Mouse (Mus musculus) intestine, postnatal 0 days (tissue): Measurements from ENCODE around the gene Tsnaxip1. TPM values are rescaled to one million over a fixed set of nuclear protein-coding genes. Genes with fewer than 3 reads are reported as not detected.
A peak's percentile ranks its signal among the peaks of the same experiment; 100 is the strongest.

Experiments
- ATAC-seq: fragments of 200-750 bp; cut with Nextera tagmentation; 2 replicates; pipeline ENCODE4 v1.8.0; 2017; ENCODE audit warnings: mild to moderate bottlenecking, moderate TSS enrichment, moderate library complexity
- H3K27ac ChIP-seq: fragments of 300-500 bp; sonication (generic); 2 replicates; pipeline ENCODE4 v1.5.1; 2014; ENCODE audit warnings: mild to moderate bottlenecking, low read depth, low read length, moderate library complexity
- H3K27me3 ChIP-seq: fragments of 300-500 bp; sonication (generic); replicated peaks from 2 replicates; pipeline ENCODE4 v1.6.1; 2014; ENCODE audit warnings: low read length, mixed read lengths; ENCODE audit not compliant: control insufficient read depth, insufficient read depth
- H3K36me3 ChIP-seq: fragments of 300-500 bp; sonication (generic); 2 replicates; pipeline ENCODE4 v1.6.1; 2014; ENCODE audit warnings: mild to moderate bottlenecking, moderate library complexity; ENCODE audit not compliant: control insufficient read depth, insufficient read depth
- H3K4me1 ChIP-seq: fragments of 300-500 bp; sonication (generic); replicated peaks from 2 replicates; pipeline ENCODE4 v1.6.1; 2014; ENCODE audit warnings: antibody characterized with exemption, low read length, mixed read lengths; ENCODE audit not compliant: control insufficient read depth, insufficient read depth
- H3K4me2 ChIP-seq: fragments of 300-500 bp; sonication (generic); replicated peaks from 2 replicates; pipeline ENCODE4 v1.6.1; 2014; ENCODE audit warnings: low read depth, mild to moderate bottlenecking, moderate library complexity
- H3K4me3 ChIP-seq: fragments of 300-500 bp; sonication (generic); 2 replicates; pipeline ENCODE4 v1.5.1; 2014; ENCODE audit warnings: low read depth, low read length
- H3K9ac ChIP-seq: fragments of 300-500 bp; sonication (generic); 2 replicates; pipeline ENCODE4 v1.6.1; 2014; ENCODE audit warnings: mild to moderate bottlenecking, low read depth, low read length
- H3K9me3 ChIP-seq: fragments of 300-500 bp; sonication (generic); 2 replicates; pipeline ENCODE4 v1.6.1; 2016; ENCODE audit warnings: mixed run types; ENCODE audit not compliant: control insufficient read depth
- CTCF ChIP-seq: sonication (generic); IDR thresholded peaks from 2 replicates; pipeline ENCODE4 v1.5.1; 2016; ENCODE audit warnings: low read depth, mild to moderate bottlenecking, control low read depth, antibody characterized with exemption, moderate library complexity
- WGBS: fragments of 180-500 bp; shearing (Covaris S2); extraction: QIAGEN DNeasy Blood & Tissue Kit; methylation state at CpG from one replicate; pipeline ENCODE4 v1.1.7; 2014; 5-methylcytosine and 5-hydroxymethylcytosine counted together
- polyA plus RNA-seq: library from polyadenylated mRNA; unstranded; fragments of >200 nt; fragmentation: Nextera tagmentation; extraction: Ambion mirVana; gene quantifications from 2 replicates; pipeline ENCODE4 v1.2.1, GENCODE M21; 2015

Gene Tsnaxip1
- polyA plus RNA-seq, 1 experiment from 2014 or later: not detected

DNA sequence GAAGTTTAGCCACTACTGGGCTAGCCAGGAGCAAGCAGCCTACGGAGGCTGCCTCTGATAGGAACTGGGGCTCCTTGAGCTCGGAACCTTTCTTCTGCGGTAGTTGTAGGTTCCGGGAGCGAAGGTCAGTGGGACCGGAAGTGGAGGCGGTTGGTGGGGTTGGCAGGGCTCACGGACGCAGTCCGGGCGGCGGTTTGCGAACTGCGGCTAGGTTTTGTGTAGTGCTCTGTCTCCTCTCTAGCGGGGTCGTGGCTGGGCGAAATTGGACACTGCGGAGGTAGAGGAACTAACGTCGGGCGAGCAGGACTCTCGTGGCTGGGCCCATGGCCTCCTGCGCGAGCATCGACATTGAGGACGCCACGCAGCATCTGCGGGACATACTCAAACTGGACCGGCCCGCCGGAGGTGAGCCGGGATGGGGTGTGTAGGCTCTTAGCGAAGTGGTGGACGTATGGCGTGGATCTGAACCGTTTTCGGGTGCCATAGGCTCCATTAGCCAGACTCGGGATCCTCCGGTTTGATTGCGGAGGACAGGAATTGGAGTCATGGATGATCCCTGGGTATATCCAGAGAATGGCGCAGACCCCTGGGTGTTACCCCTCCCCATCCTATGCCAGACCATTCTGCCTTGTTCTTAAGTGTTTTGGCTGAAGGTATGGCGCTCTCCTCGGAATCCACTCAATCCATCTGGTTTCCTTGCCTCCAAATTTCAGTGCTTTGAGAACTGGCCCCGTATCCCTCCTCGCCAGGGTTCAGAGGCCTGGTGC lies 53.4 kb downstream of the Tsnaxip1 start, which contains the start of gene Edc4:
Edc4 (plus strand) TSS at position 128 of the 767 bp plus-strand sequence.
- Histone ChIP-seq H3K36me3 (peaks cover 56% of the 10 kb centered on the region), H3K9me3 (no peaks in the 10 kb centered on the region), H3K4me1 (0 out of 2 replicates have a peak, but pooled peaks cover 5% of the 10 kb centered on the region), H3K4me3 (peak within 1 kb of the TSS; percentile 78), H3K9ac (peak within 1 kb of the TSS; percentile 81), H3K27me3 (no peaks in the 10 kb centered on the region), H3K4me2 (peak within 1 kb of the TSS; percentile 77), H3K27ac (no peak within 1 kb of the TSS)
- under 1% methylated on average over 45 of the region's 45 CpGs for WGBS
- TF ChIP-seq CTCF: no peak
- peak; percentile 89 for ATAC-seq

DNA sequence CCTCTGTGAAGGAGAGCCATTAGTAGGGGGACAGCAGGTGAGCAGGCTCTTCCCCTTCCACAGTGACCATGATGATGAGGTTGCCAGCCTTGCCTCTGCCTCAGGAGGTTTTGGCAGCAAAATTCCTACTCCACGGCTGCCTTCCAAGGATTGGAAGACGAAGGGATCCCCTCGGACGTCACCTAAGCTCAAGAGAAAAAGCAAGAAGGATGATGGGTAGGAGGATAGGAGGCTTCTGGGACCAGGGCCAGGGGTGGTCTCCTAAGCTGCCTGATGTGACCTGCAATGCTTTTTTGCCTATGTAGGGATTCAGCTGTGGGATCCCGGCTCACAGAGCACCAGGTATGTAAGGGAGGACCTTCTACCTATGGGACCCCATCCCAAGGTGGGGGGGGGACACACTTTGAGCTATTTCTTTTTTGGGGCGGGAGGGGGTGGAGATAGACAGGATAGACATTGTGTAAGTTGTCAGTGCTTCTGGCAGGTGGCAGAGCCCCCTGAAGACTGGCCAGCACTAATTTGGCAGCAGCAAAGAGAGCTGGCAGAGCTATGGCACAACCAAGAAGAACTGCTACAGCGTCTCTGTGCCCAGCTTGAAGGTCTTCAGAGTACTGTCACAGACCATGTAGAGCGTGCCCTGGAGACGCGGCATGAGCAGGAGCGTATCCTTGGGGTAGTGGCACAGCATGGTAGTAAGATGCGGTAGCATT lies 62.4 kb downstream of the Tsnaxip1 start:
- H3K4me3 ChIP-seq: no peak overlapping the region
- WGBS: 95% methylated on average over 12 of the region's 12 CpGs

DNA sequence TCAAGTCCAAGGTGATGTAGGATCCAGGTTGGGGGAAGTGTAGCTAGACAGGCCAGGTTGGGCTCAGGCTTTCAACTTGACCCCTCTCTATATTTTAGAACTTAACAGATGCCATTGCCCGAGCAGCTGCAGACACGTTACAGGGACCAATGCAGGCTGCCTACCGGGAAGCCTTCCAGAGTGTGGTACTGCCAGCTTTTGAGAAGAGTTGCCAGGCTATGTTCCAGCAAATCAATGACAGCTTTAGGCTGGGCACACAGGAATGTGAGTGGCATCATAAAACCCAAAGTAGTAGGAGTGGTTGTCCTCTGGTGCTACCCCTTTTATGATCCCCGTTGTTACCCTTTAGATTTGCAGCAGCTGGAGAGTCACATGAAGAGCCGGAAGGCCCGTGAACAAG lies 63.3 kb downstream of the Tsnaxip1 start:
- peaks cover 66% of the 10 kb centered on the region for H3K36me3 ChIP-seq
- 84% methylated on average over 6 of the region's 6 CpGs for WGBS

More for the DNA sequence above, 62.4 kb downstream of the Tsnaxip1 start:
- Histone ChIP-seq H3K4me1 (no peaks in the 10 kb centered on the region), H3K9me3 (no peaks in the 10 kb centered on the region), H3K4me2 (no peak overlapping the region), H3K27ac (0 out of 2 replicates have a peak overlapping the region, but pooled peaks have one; percentile 7), H3K36me3 (peaks cover 76% of the 10 kb centered on the region), H3K9ac (no peak overlapping the region), H3K27me3 (no peaks in the 10 kb centered on the region)
- no peak for ATAC-seq
- no peak for TF ChIP-seq CTCF

DNA sequence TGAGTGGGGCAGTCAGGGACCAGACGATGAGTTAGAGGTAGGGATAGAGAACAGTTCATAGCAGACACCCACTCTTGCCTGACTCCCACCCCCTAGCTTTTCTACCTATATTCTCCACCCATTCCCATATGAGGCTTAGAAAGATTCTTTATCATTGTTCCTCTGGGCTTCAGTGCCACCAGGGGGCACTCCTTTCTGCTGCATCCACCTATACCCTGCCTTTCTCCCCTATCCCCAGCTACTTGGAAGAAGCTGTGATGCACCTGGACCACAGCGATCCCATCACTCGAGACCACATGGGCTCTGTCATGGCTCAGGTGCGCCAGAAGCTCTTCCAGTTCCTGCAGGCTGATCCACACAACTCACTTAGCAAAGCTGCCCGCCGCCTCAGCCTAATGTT lies 64.9 kb downstream of the Tsnaxip1 start:
- Histone ChIP-seq H3K27ac (no peak overlapping the region), H3K4me1 (no peaks in the 10 kb centered on the region), H3K9me3 (no peaks in the 10 kb centered on the region), H3K36me3 (peaks cover 50% of the 10 kb centered on the region), H3K9ac (no peak overlapping the region), H3K27me3 (no peaks in the 10 kb centered on the region), H3K4me3 (no peak overlapping the region), H3K4me2 (no peak overlapping the region)
- WGBS: 88% methylated on average over 6 of the region's 6 CpGs
- no peak for ATAC-seq
- TF ChIP-seq CTCF: peak; percentile 69

More for the DNA sequence above, 63.3 kb downstream of the Tsnaxip1 start:
- no peaks in the 10 kb centered on the region for H3K27me3 ChIP-seq
- TF ChIP-seq CTCF: no peak
- no peak overlapping the region for H3K4me3 ChIP-seq
- no peak overlapping the region for H3K4me2 ChIP-seq
- no peaks in the 10 kb centered on the region for H3K9me3 ChIP-seq
- no peak overlapping the region for H3K9ac ChIP-seq
- no peak overlapping the region for H3K27ac ChIP-seq
- no peaks in the 10 kb centered on the region for H3K4me1 ChIP-seq
- no peak for ATAC-seq

DNA sequence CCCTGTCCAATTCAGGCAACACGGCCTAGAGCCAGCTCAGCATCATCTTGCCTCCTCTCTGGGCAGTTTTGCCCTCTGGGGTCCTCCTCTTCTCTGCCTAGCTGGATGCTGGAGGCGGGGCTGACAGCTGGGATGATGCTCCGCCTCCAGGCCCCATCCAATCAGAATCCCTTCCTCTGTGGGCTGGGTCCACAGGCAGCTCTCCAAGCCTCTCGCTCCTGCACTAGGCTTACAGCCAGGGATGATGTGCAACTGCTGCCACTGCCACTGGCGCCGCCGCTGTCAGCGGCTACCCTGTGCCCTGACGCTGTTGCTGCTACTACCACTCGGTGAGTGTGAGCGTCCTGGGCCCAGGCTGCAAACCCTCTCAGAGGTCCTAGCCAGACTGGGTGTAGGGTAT lies 65.8 kb downstream of the Tsnaxip1 start, which contains the start of gene Nrn1l:
Nrn1l (plus strand) TSS at position 229 of the 400 bp plus-strand sequence.
- Histone ChIP-seq H3K9ac (no peak within 1 kb of the TSS), H3K4me1 (no peaks in the 10 kb centered on the region), H3K27me3 (no peaks in the 10 kb centered on the region), H3K4me3 (no peak within 1 kb of the TSS), H3K27ac (no peak within 1 kb of the TSS), H3K36me3 (peaks cover 41% of the 10 kb centered on the region), H3K9me3 (no peaks in the 10 kb centered on the region), H3K4me2 (no peak within 1 kb of the TSS)
- WGBS: 21% methylated on average over 11 of the region's 11 CpGs
- no peak for TF ChIP-seq CTCF
- ATAC-seq: peak; percentile 49; the same call in 1 of the 2 replicates

Other genes with a start within 250 kb of the Tsnaxip1 start
- 10.2 and 10.3 TPM in 2 replicates for gene Ripor1, start 222.5 kb upstream of the Tsnaxip1 start, polyA plus RNA-seq
- 42.2 and 44.7 TPM in 2 replicates for gene Ctcf, start 191.2 kb upstream of the Tsnaxip1 start, polyA plus RNA-seq
- gene Agrp, start 190.3 kb upstream of the Tsnaxip1 start, polyA plus RNA-seq: 0.43 and 1.1 TPM in 2 replicates
- gene Carmil2, start 141.5 kb upstream of the Tsnaxip1 start, polyA plus RNA-seq: 0.73 and 0.77 TPM in 2 replicates
- gene Acd, start 126.6 kb upstream of the Tsnaxip1 start, polyA plus RNA-seq: 35.4 and 35.5 TPM in 2 replicates
- 8.8 and 9.7 TPM in 2 replicates for gene Pard6a, start 126.6 kb upstream of the Tsnaxip1 start, polyA plus RNA-seq
- not detected in 2 replicates for gene 4933405L10Rik, start 120.1 kb upstream of the Tsnaxip1 start, polyA plus RNA-seq
- gene Enkd1, start 119.5 kb upstream of the Tsnaxip1 start, polyA plus RNA-seq: 3.8 and 3.9 TPM in 2 replicates
- gene Gfod2, start 69.1 kb upstream of the Tsnaxip1 start, polyA plus RNA-seq: 4.0 and 4.4 TPM in 2 replicates
- 4.1 and 4.6 TPM in 2 replicates for gene Ranbp10, start 381 bp upstream of the Tsnaxip1 start, polyA plus RNA-seq
- 8.5 and 9.3 TPM in 2 replicates for gene Cenpt, start 25.5 kb downstream of the Tsnaxip1 start, polyA plus RNA-seq
- 28.3 and 29.2 TPM in 2 replicates for gene Thap11, start 27.4 kb downstream of the Tsnaxip1 start, polyA plus RNA-seq
- gene Nutf2, start 32.8 kb downstream of the Tsnaxip1 start, polyA plus RNA-seq: 87.7 and 97.3 TPM in 2 replicates
- gene Edc4, start 53.1 kb downstream of the Tsnaxip1 start, polyA plus RNA-seq: 9.8 and 11.5 TPM in 2 replicates
- 0.35 TPM in 1 of 2 replicates, not detected in the other for gene Nrn1l, start 65.8 kb downstream of the Tsnaxip1 start, polyA plus RNA-seq
- 11.0 and 12.5 TPM in 2 replicates for gene Pskh1, start 72.7 kb downstream of the Tsnaxip1 start, polyA plus RNA-seq
- gene Ctrl, start 106.1 kb downstream of the Tsnaxip1 start, polyA plus RNA-seq: 0.63 and 1.4 TPM in 2 replicates
- 186 and 204 TPM in 2 replicates for gene Psmb10, start 110.7 kb downstream of the Tsnaxip1 start, polyA plus RNA-seq
- 0.20 and 0.37 TPM in 2 replicates for gene Lcat, start 115.7 kb downstream of the Tsnaxip1 start, polyA plus RNA-seq
- 6.8 and 8.0 TPM in 2 replicates for gene Slc12a4, start 138.4 kb downstream of the Tsnaxip1 start, polyA plus RNA-seq
- gene Dpep3, start 151.7 kb downstream of the Tsnaxip1 start, polyA plus RNA-seq: not detected in 2 replicates
- gene Dus2, start 163.6 kb downstream of the Tsnaxip1 start, polyA plus RNA-seq: 7.6 and 8.3 TPM in 2 replicates
- not detected in 2 replicates for gene Dpep2nb, start 178.2 kb downstream of the Tsnaxip1 start, polyA plus RNA-seq
- gene Ddx28, start 184.2 kb downstream of the Tsnaxip1 start, polyA plus RNA-seq: 7.5 and 8.5 TPM in 2 replicates
- 3.1 and 4.1 TPM in 2 replicates for gene Nfatc3, start 231.1 kb downstream of the Tsnaxip1 start, polyA plus RNA-seq